Comparison of ENCODE assay signal across 11 mouse cellular contexts in the genomic region with DNA sequence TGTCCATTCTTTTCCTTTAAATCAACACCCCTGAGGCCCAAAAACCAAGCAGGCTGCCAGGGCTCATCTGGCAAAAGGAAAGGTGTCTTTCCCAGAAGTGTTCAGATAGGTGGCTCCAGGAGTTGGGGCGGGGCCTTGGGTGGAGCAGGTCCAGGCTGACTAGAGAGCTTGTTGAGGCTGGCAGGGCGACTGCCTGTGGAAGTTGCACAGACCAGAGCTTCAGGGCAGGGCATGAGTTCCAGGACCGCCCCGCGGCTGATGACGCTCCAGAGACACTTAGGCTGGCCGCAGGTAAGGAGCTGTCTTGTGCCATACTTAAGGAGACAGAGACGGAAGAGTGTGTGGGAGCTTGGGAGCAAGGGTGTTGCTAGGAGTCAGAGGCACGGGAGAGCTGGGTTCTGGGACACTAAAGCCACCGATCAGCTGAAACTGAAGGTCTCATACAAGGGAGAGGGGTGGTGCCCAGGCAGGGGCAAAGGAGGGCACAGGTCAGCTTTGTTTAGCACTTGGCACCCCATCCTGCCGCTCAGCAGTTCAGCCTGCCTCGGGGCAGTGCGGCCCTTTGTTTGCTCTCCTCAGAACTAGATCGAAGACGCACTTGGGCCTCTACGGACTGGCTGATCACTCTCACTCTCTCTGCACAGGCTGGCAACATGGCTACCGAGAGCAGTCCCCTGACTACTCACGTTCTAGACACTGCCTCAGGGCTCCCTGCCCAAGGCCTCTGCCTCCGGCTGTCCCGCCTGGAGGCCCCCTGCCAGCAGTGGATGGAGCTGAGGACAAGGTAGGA. TPM values are rescaled to one million over a fixed set of nuclear protein-coding genes. Genes with fewer than 3 reads are reported as not detected.
DNase-seq lines count a peak whose midpoint lies in the region; ATAC-seq and TF ChIP-seq lines count a peak whose summit lies in the region.
"Had no signal": no experiment of that assay in that cellular context is flagged by ENCODE, and none has a peak within 500 bp of the region (broad histone marks: within the 10 kb centered on the region; RNA-seq: fewer than 3 reads in every experiment).

A gene (plus strand): TSS at position 51 of the 790 bp plus-strand sequence.

- H3K9ac ChIP-seq in kidney, embryonic 16.5 days (replicated peaks; ENCODE audit: low read length) = no peak within 1 kb of the TSS
- no peak within 1 kb of the TSS for H3K9ac ChIP-seq in liver, embryonic 15.5 days
- 0 out of 2 replicates have a peak within 1 kb of the TSS, but pooled peaks have one; percentile 31 for H3K9ac ChIP-seq in stomach, postnatal 0 days (ENCODE audit: low read length)

- intact Hi-C loops in gastrocnemius, adult 2 months (cut with DNase I) = loop anchor here (10.0 kb wide), 1 partner anchor 760 kb away; no protein-coding TSS in a partner anchor

- H3K4me1 ChIP-seq in kidney, adult 2 months (ENCODE audit: control insufficient read depth, insufficient read depth, low read length) = peaks cover 4% of the 10 kb centered on the region; the same call in 1 of the 2 replicates
- no peaks in the 10 kb centered on the region for H3K4me1 ChIP-seq in kidney, embryonic 16.5 days (ENCODE audit: insufficient read depth, low read length)
- 0 out of 2 replicates have a peak, but pooled peaks cover 7% of the 10 kb centered on the region for H3K4me1 ChIP-seq in liver, embryonic 15.5 days (replicated peaks)
- H3K4me1 ChIP-seq in stomach, postnatal 0 days (replicated peaks; ENCODE audit: control insufficient read depth, insufficient read depth) = no peaks in the 10 kb centered on the region

- H3K9me3 ChIP-seq in kidney, embryonic 16.5 days (ENCODE audit: low read length) = no peaks in the 10 kb centered on the region
- no peaks in the 10 kb centered on the region for H3K9me3 ChIP-seq in liver, embryonic 15.5 days (replicated peaks)
- H3K9me3 ChIP-seq in stomach, postnatal 0 days (ENCODE audit: control insufficient read depth, low read length) = no peaks in the 10 kb centered on the region
- H3K9me3 ChIP-seq: G1E; megakaryocyte, embryonic 14.5 days had no signal

- TF ChIP-seq POLR2A in kidney, adult 2 months (IDR thresholded peaks at IDR 0.05; ENCODE audit: low read depth, low read length) = no peak

- 63% methylated on average over 20 of the region's 20 CpGs for WGBS in kidney, adult 2 months
- 46% methylated on average over 20 of the region's 20 CpGs for WGBS in kidney, embryonic 16.5 days
- WGBS in liver, embryonic 15.5 days (ENCODE audit: insufficient replicate concordance) = 51% methylated on average over 20 of the region's 20 CpGs
- 27% methylated on average over 20 of the region's 20 CpGs for WGBS in stomach, postnatal 0 days

- peak; percentile 66 for DNase-seq in kidney, adult 2 months
- peak; percentile 65 for DNase-seq in stomach, postnatal 0 days (ENCODE audit: low spot score)
- DNase-seq in cerebellum, postnatal 25 days = no peak
- no peak for DNase-seq in gastrocnemius, adult 2 months
- no peak for DNase-seq in embryo, embryonic 9.5 days (ENCODE audit: extremely low spot score)

- H3K27ac ChIP-seq in kidney, adult 2 months (ENCODE audit: insufficient read depth, low read depth, low read length) = no peak within 1 kb of the TSS
- no peak within 1 kb of the TSS for H3K27ac ChIP-seq in kidney, embryonic 16.5 days (ENCODE audit: low read length)
- H3K27ac ChIP-seq in liver, embryonic 15.5 days (replicated peaks) = no peak within 1 kb of the TSS; the same call in 1 of the 2 replicates
- H3K27ac ChIP-seq in stomach, postnatal 0 days (replicated peaks) = peak within 1 kb of the TSS; percentile 30; the same call in 1 of the 2 replicates
- H3K27ac ChIP-seq in gastrocnemius, adult 2 months = no peak within 1 kb of the TSS

- H3K36me3 ChIP-seq in kidney, adult 2 months (ENCODE audit: control insufficient read depth, insufficient read depth, low read length) = no peaks in the 10 kb centered on the region
- H3K36me3 ChIP-seq in kidney, embryonic 16.5 days (ENCODE audit: insufficient read depth, low read length) = no peaks in the 10 kb centered on the region
- H3K36me3 ChIP-seq in liver, embryonic 15.5 days (replicated peaks) = no peaks in the 10 kb centered on the region
- H3K36me3 ChIP-seq in stomach, postnatal 0 days (ENCODE audit: control insufficient read depth, insufficient read depth, low read length) = no peaks in the 10 kb centered on the region
- H3K36me3 ChIP-seq: G1E had no signal

- no peak for TF ChIP-seq EP300 in stomach, postnatal 0 days (optimal IDR thresholded peaks at IDR 0.05)

- H3K27me3 ChIP-seq in kidney, adult 2 months (replicated peaks; ENCODE audit: control insufficient read depth, insufficient read depth, low read length) = no peaks in the 10 kb centered on the region
- no peaks in the 10 kb centered on the region for H3K27me3 ChIP-seq in kidney, embryonic 16.5 days (ENCODE audit: insufficient read depth, low read length)
- H3K27me3 ChIP-seq in liver, embryonic 15.5 days = peaks cover 22% of the 10 kb centered on the region; the same call in 1 of the 2 replicates
- no peaks in the 10 kb centered on the region for H3K27me3 ChIP-seq in stomach, postnatal 0 days (ENCODE audit: control insufficient read depth, insufficient read depth, low read length)

- H3K4me3 ChIP-seq in kidney, adult 2 months (ENCODE audit: insufficient read depth, low read depth, low read length) = no peak within 1 kb of the TSS
- H3K4me3 ChIP-seq in kidney, embryonic 16.5 days (ENCODE audit: low read length) = no peak within 1 kb of the TSS
- peak within 1 kb of the TSS; percentile 24 for H3K4me3 ChIP-seq in liver, embryonic 15.5 days (replicated peaks)
- peak within 1 kb of the TSS; percentile 12; the same call in 1 of the 2 replicates for H3K4me3 ChIP-seq in stomach, postnatal 0 days (ENCODE audit: low read depth, low read length)
- H3K4me3 ChIP-seq in gastrocnemius, adult 2 months = no peak within 1 kb of the TSS
- H3K4me3 ChIP-seq: megakaryocyte, embryonic 14.5 days had no signal

- no peak; the same call in 1 of the 2 replicates for ATAC-seq in kidney, embryonic 16.5 days (ENCODE audit: low FRiP score, low TSS enrichment)
- 0 out of 2 replicates have a peak, but pooled peaks have one; percentile 26 for ATAC-seq in erythroblast, adult 5-6 weeks (replicated peaks; ENCODE audit: low FRiP score, poor library complexity, severe bottlenecking)
- peak; percentile 46 for ATAC-seq in liver, embryonic 15.5 days (ENCODE audit: insufficient read depth)
- ATAC-seq in stomach, postnatal 0 days (ENCODE audit: low FRiP score, low TSS enrichment) = peak; percentile 87

- no peak for TF ChIP-seq CTCF in kidney, adult 2 months (conservative IDR thresholded peaks at IDR 0.05; ENCODE audit: insufficient read depth, insufficient read length, low read depth, low read length)
- no peak for TF ChIP-seq CTCF in stomach, postnatal 0 days (IDR thresholded peaks at IDR 0.05; ENCODE audit: low read depth)
- no peak for TF ChIP-seq CTCF in gastrocnemius, adult 2 months (IDR thresholded peaks at IDR 0.05)

- no peak within 1 kb of the TSS for H3K4me2 ChIP-seq in kidney, embryonic 16.5 days (replicated peaks; ENCODE audit: low read depth, low read length)
- peak within 1 kb of the TSS; percentile 50 for H3K4me2 ChIP-seq in liver, embryonic 15.5 days
- H3K4me2 ChIP-seq in stomach, postnatal 0 days (replicated peaks; ENCODE audit: low read depth) = peak within 1 kb of the TSS; percentile 42

RNA-seq across cellular contexts. Expression of the gene that starts here (rescaled TPM):
- 7.4 and 9.3 TPM in 2 replicates for polyA plus RNA-seq in kidney, adult 2 months (2012; rRNA removed)
- 0.49 and 0.92 TPM in 2 replicates for polyA plus RNA-seq in kidney, embryonic 16.5 days (2015; fragmentation: Nextera tagmentation; extraction: Ambion mirVana)
- total RNA-seq in erythroblast, adult 5-6 weeks (2015; ENCODE audit: low replicate concordance) = not detected in 2 replicates
- not detected in 2 replicates for total RNA-seq in erythroblast, adult 5-6 weeks (2017; ENCODE audit: low replicate concordance)
- polyA plus RNA-seq in liver, embryonic 15.5 days (2015; fragmentation: Nextera tagmentation; extraction: Ambion mirVana) = 24.7 and 26.8 TPM in 2 replicates
- 21.9 and 22.7 TPM in 2 replicates for polyA plus RNA-seq in stomach, postnatal 0 days (2015; fragmentation: Nextera tagmentation; extraction: Ambion mirVana)
- not detected for total RNA-seq in gastrocnemius, adult 2 months (2021)
- total RNA-seq: G1E had no signal
- polyA plus RNA-seq: G1E; heart, embryonic 14.5 days had no signal

Comparison
In these comparisons a context has a peak if more than half of its experiments do, and no peak if none do; other contexts are left out.
1. Peak in ATAC-seq in erythroblast, adult 5-6 weeks; RNA of the gene not detected or under 1 TPM.
2. DNase-seq: peak in kidney, adult 2 months (single experiment) and stomach, postnatal 0 days (single experiment); none in cerebellum, postnatal 25 days (0 of 2), gastrocnemius, adult 2 months (single experiment) and embryo, embryonic 9.5 days (single experiment).
3. H3K4me3 ChIP-seq: peak in liver, embryonic 15.5 days (single experiment) and stomach, postnatal 0 days (single experiment); none in kidney, adult 2 months (single experiment), kidney, embryonic 16.5 days (single experiment) and gastrocnemius, adult 2 months (single experiment).